Mouse (Mus musculus) embryonic facial prominence, embryonic 12.5 days (tissue): ENCODE data around the gene Lhpp. TPM values are rescaled to one million over a fixed set of nuclear protein-coding genes. Genes with fewer than 3 reads are reported as not detected.

ENCODE experiments used
- ATAC-seq: fragments of 200-750 bp; cut with Nextera tagmentation; 2 replicates; pipeline ENCODE4 v1.8.0; 2017; ENCODE audit not compliant: insufficient number of reproducible peaks, insufficient read depth, low FRiP score, low TSS enrichment
- H3K27ac ChIP-seq: fragments of 300-500 bp; sonication (generic); 2 replicates; pipeline ENCODE4 v1.5.1; 2016; ENCODE audit warnings: mild to moderate bottlenecking
- H3K27me3 ChIP-seq: fragments of 300-500 bp; sonication (generic); 2 replicates; pipeline ENCODE4 v1.6.1; 2016; ENCODE audit warnings: mild to moderate bottlenecking, moderate library complexity
- H3K36me3 ChIP-seq: fragments of 300-500 bp; sonication (generic); 2 replicates; pipeline ENCODE4 v1.6.1; 2016; ENCODE audit warnings: mild to moderate bottlenecking
- H3K4me1 ChIP-seq: fragments of 300-500 bp; sonication (generic); 2 replicates; pipeline ENCODE4 v1.6.1; 2016
- H3K4me2 ChIP-seq: fragments of 300-500 bp; sonication (generic); replicated peaks from 2 replicates; pipeline ENCODE4 v1.6.1; 2016; ENCODE audit warnings: mild to moderate bottlenecking, moderate library complexity
- H3K4me3 ChIP-seq: fragments of 300-500 bp; sonication (generic); 2 replicates; pipeline ENCODE4 v1.5.1; 2016; ENCODE audit warnings: mild to moderate bottlenecking
- H3K9ac ChIP-seq: fragments of 300-500 bp; sonication (generic); 2 replicates; pipeline ENCODE4 v1.6.1; 2016; ENCODE audit warnings: mild to moderate bottlenecking, moderate library complexity
- H3K9me3 ChIP-seq: fragments of 300-500 bp; sonication (generic); 2 replicates; pipeline ENCODE4 v1.6.1; 2016; ENCODE audit warnings: mild to moderate bottlenecking, moderate library complexity
- WGBS: fragments of 180-500 bp; shearing (Covaris S2); methylation state at CpG from one replicate; pipeline ENCODE4 v1.1.7; 2016; 5-methylcytosine and 5-hydroxymethylcytosine counted together
- polyA plus RNA-seq: library from polyadenylated mRNA; unstranded; fragments of >200 nt; fragmentation: Nextera tagmentation; extraction: Ambion mirVana; gene quantifications from 2 replicates; pipeline ENCODE4 v1.2.1, GENCODE M21; 2016

Gene Lhpp
- polyA plus RNA-seq, 1 experiment from 2014 or later: 17.8 TPM

GRCm38 (mm10) chr7:132581441-132581840, 29.0 kb upstream of the Lhpp start:
- Histone ChIP-seq H3K27me3 (no peaks in the 10 kb centered on the region), H3K4me3 (no peak overlapping the region), H3K36me3 (no peaks in the 10 kb centered on the region), H3K9me3 (no peaks in the 10 kb centered on the region), H3K4me1 (peaks cover 4% of the 10 kb centered on the region; the same call in 1 of the 2 replicates), H3K4me2 (no peak overlapping the region), H3K27ac (no peak overlapping the region), H3K9ac (no peak overlapping the region)
- WGBS: 86% methylated on average over 2 of the region's 2 CpGs
- no peak for ATAC-seq

- no peak overlapping the region for H3K4me2 ChIP-seq
- no peak overlapping the region for H3K4me3 ChIP-seq
- H3K36me3 ChIP-seq: no peaks in the 10 kb centered on the region
- no peak for ATAC-seq
- no peak overlapping the region for H3K27ac ChIP-seq
- no peaks in the 10 kb centered on the region for H3K9me3 ChIP-seq
- H3K27me3 ChIP-seq: no peaks in the 10 kb centered on the region
- no peaks in the 10 kb centered on the region for H3K4me1 ChIP-seq
- no peak overlapping the region for H3K9ac ChIP-seq
- 61% methylated on average over 3 of the region's 3 CpGs for WGBS
Observed at GRCm38 (mm10) chr7:132585695-132586491, 24.5 kb upstream of the Lhpp start.

DNA sequence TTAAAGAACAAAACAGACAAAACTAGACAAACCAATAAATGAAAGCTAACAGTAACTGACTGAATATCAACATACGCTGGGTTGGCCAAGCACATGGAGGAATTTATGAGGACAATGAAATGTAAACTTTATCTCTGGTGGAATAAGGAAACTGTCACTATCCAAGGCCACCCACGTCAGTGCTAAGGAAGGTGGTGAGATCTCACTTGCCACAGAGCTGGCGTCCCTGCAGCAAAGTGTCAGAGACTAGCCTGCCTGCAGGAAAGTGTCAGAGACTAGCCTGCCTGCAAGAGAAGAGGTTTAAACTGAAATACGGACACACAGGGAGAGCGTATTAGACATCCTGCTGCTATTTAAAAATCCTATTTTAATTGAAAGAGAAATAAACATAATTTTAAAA, 23.3 kb upstream of the Lhpp start:
- Histone ChIP-seq H3K4me2 (no peak overlapping the region), H3K4me1 (no peaks in the 10 kb centered on the region), H3K27me3 (no peaks in the 10 kb centered on the region), H3K4me3 (no peak overlapping the region), H3K36me3 (no peaks in the 10 kb centered on the region), H3K27ac (no peak overlapping the region), H3K9me3 (no peaks in the 10 kb centered on the region), H3K9ac (no peak overlapping the region)
- no peak for ATAC-seq
- WGBS: 76% methylated on average over 5 of the region's 5 CpGs

DNA sequence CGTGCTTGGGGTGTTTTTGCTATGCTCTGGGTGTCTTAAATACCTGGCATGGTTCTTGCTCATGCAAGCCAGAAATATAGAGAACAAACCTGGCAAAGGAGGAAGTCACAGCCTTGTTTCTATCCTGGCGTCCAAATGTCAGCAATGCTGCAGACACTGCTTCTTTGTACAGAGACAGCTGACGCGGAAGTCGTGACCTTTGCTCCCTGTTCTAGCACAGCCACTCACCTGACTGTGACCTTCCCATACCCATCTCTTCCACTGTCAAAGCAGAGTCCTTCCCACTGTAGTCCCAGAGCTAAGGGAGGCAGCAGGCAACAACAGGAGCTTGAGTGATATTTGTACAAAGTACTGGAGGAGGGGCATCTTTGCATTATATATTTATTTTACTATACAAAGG, 20.8 kb upstream of the Lhpp start:
- no peak overlapping the region for H3K27ac ChIP-seq
- ATAC-seq: no peak
- 0 out of 2 replicates have a peak, but pooled peaks cover 7% of the 10 kb centered on the region for H3K27me3 ChIP-seq
- WGBS: 49% methylated on average over 5 of the region's 5 CpGs
- no peak overlapping the region for H3K4me3 ChIP-seq
- no peaks in the 10 kb centered on the region for H3K36me3 ChIP-seq
- no peaks in the 10 kb centered on the region for H3K4me1 ChIP-seq
- no peak overlapping the region for H3K9ac ChIP-seq
- no peak overlapping the region for H3K4me2 ChIP-seq
- H3K9me3 ChIP-seq: no peaks in the 10 kb centered on the region

DNA sequence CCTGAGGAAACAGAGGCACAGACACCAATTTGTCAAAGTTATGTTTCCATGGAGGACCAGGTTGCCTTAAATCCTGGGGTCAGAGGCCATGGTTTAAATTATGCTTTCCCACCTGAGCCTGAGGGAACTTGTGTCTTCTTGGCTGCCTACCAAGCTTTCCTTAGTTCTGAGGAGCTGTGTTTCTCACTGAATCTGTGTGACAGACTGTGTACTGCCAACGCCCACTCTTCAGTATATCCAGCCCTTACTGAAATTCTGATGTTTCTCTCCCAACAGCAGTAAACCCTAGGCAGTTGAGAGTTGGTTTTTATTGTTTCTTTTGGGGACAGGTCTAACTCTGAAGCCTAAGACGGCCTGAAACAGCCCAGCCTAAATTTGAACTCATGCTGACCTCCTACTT, 16.7 kb upstream of the Lhpp start:
- Histone ChIP-seq H3K9me3 (no peaks in the 10 kb centered on the region), H3K9ac (no peak overlapping the region), H3K36me3 (no peaks in the 10 kb centered on the region), H3K27ac (no peak overlapping the region), H3K27me3 (peaks cover 47% of the 10 kb centered on the region), H3K4me3 (no peak overlapping the region), H3K4me2 (no peak overlapping the region), H3K4me1 (peaks cover 16% of the 10 kb centered on the region)
- no peak for ATAC-seq
- WGBS: 63% methylated on average over 2 of the region's 2 CpGs

- Histone ChIP-seq H3K4me1 (peaks cover 22% of the 10 kb centered on the region), H3K9me3 (no peaks in the 10 kb centered on the region), H3K9ac (no peak overlapping the region), H3K4me2 (no peak overlapping the region), H3K4me3 (no peak overlapping the region), H3K36me3 (no peaks in the 10 kb centered on the region), H3K27me3 (peaks cover 52% of the 10 kb centered on the region), H3K27ac (no peak overlapping the region)
- ATAC-seq: no peak
- whole genome bisulfite sequencing: 81% methylated on average over 2 of the region's 2 CpGs
Observed at GRCm38 (mm10) chr7:132594325-132594724, 16.1 kb upstream of the Lhpp start.

DNA sequence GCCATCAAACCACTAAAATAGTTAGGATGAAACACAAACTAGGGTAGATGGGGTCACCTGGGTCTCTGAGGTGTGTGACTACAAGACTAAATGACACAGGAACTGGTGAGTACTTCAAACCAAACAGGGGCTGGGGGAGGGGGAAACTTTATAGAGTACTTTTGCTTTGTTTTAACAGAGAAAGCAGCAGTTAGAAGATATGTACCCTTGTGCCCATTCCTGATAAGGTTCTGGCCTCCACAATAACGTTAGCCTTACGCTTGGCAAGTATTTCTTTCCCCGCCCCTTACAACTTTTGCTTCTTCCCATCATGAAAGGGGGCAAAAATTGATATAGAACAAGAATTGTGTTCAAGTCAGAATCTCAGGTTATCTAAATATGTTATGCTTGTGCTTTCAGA, 14.7 kb upstream of the Lhpp start:
- H3K4me3 ChIP-seq: no peak overlapping the region
- 79% methylated on average over 3 of the region's 3 CpGs for WGBS
- H3K27ac ChIP-seq: no peak overlapping the region
- no peak for ATAC-seq
- no peak overlapping the region for H3K4me2 ChIP-seq
- H3K4me1 ChIP-seq: peaks cover 30% of the 10 kb centered on the region
- H3K9ac ChIP-seq: no peak overlapping the region
- H3K27me3 ChIP-seq: peaks cover 67% of the 10 kb centered on the region
- H3K9me3 ChIP-seq: no peaks in the 10 kb centered on the region
- H3K36me3 ChIP-seq: no peaks in the 10 kb centered on the region

DNA sequence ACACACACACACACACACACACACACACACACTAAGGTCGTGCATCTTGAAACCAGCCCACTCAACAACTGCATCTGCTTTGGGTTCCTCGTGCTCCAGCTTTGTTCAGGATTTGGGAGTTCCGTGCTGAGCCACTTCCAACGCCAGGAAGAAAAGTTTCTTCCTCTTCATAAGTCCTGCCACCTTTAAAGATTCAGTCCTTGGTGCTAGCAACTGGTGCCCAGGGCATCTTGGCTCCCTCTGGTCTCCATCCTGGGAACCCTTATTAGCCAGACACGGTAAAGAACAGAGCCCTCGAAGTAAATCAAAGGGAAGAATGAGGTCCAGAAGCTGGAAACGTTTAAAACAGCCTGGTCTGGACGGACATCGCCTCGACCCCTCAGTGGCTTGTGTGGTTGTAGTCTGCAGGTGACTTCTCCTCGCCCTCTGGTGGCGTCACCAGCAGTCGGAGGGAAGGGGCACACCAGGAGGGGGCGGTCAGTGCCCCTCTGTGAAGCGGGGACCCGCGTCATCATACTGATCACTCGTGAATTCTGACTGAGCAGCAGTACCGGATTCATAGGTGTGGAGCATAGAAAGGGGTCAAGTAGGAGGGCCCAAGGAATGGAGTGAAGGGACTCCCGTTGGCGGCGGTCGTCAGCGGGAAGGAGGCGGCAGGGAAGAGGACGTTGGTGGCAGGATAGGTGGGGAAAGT, 13.7 kb upstream of the Lhpp start:
- no peaks in the 10 kb centered on the region for H3K9me3 ChIP-seq
- H3K36me3 ChIP-seq: no peaks in the 10 kb centered on the region
- peak overlapping the region; percentile 44 for H3K4me3 ChIP-seq
- H3K4me2 ChIP-seq: peak overlapping the region; percentile 87
- ATAC-seq: no peak
- no peak overlapping the region for H3K27ac ChIP-seq
- peaks cover 30% of the 10 kb centered on the region for H3K4me1 ChIP-seq
- H3K27me3 ChIP-seq: peaks cover 76% of the 10 kb centered on the region
- 7% methylated on average over 26 of the region's 26 CpGs for WGBS
- H3K9ac ChIP-seq: no peak overlapping the region; the same call in 1 of the 2 replicates

DNA sequence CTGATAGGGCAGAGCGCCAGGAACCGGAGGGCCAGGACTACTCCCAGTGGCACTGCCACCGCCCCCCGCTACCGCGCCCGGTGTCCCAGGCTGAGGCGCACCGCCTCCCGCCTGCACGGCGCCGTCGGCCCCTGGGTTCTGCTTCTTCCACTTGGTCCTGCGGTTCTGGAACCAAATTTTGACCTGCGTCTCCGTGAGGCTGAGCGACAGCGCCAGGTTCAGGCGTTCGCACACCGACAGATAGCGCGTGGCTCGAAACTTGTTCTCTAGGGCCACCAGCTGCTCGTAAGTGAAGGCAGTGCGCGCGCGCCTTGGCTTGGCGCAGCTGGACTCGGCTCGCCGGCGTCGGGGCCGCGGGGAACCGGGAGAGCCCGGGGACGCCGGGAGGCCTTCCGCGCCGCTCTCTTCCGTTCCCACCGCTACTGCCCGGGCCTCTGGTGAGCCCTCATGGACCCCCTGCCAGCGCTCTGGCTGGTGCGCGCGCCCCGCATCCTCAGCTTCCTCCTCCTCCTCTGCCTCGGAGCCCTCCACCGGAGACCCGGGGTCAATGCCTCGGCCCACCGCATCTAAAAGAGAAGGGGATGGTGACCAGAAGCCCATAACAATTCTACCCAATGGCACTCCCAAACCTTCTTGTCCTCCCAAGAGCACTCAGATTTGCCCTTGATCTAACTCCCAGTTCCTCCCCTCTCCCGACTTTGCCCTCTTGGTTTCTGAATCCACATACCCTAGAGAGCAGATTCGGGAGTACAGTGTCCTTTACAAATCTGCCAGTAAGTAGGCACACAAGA, 13.0 kb upstream of the Lhpp start:
- H3K9me3 ChIP-seq: no peaks in the 10 kb centered on the region
- H3K4me2 ChIP-seq: peak overlapping the region; percentile 87
- WGBS: under 1% methylated on average over 51 of the region's 60 CpGs
- peak overlapping the region; percentile 44 for H3K4me3 ChIP-seq
- ATAC-seq: no peak
- H3K27ac ChIP-seq: no peak overlapping the region
- no peaks in the 10 kb centered on the region for H3K36me3 ChIP-seq
- H3K9ac ChIP-seq: peak overlapping the region; percentile 32
- peaks cover 84% of the 10 kb centered on the region for H3K27me3 ChIP-seq
- peaks cover 30% of the 10 kb centered on the region for H3K4me1 ChIP-seq

DNA sequence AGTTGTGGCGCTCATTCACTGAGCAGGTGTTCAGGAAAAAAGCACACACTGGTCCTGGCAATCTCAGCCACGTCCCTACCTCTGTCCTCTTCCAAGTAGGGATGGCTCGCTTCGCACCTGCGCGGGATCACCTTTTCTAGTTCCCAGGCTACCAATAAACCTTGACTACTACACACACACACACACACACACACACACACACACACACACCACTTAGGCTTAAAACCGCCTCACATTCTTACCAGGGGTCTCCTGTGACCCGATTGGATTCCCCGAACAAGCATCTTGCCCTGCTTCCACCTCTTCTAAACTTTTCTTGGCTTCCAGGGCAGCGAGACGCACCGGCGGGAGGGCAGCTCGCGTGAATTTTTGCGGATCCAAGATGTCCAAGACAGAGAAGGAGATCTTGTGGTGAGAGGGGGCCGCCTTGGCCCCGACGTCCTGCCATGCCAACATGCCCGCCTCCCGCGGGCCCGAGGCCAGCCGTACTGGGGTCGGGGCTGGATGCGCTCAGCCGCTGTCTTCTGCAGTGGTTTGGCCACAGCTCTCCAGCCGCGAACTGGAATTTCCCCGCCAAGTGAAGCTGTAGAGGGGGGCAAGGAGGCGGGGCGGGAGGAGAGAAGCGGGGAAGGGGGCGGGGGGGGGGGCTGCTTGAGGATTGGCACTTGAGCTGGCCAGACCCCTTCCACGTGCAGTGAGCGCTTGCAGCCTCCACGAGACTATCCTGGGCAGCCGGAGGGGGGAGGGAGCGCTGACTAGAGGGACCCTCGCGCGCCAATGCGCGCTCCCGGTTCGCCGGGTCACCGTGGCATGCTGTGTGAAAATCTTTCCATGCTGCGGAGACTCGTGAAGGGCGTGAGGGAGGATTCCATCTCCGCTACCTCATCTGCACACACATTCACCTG, 11.1 kb upstream of the Lhpp start, which contains the start of gene Nkx1-2:
Gene Nkx1-2 (minus strand): TSS at position 567 of the 905 bp plus-strand sequence.
- H3K9ac ChIP-seq: 0 out of 2 replicates have a peak within 1 kb of the TSS, but pooled peaks have one; percentile 24
- H3K4me2 ChIP-seq: peak within 1 kb of the TSS; percentile 82
- H3K9me3 ChIP-seq: no peaks in the 10 kb centered on the region
- no peak within 1 kb of the TSS for H3K27ac ChIP-seq
- ATAC-seq: no peak
- H3K27me3 ChIP-seq: peaks cover 94% of the 10 kb centered on the region
- no peaks in the 10 kb centered on the region for H3K36me3 ChIP-seq
- under 1% methylated on average over 48 of the region's 52 CpGs for WGBS
- H3K4me3 ChIP-seq: peak within 1 kb of the TSS; percentile 40
- peaks cover 30% of the 10 kb centered on the region for H3K4me1 ChIP-seq

GRCm38 (mm10) chr7:132600026-132600425, 10.4 kb upstream of the Lhpp start:
- Histone ChIP-seq H3K9ac (no peak overlapping the region), H3K9me3 (no peaks in the 10 kb centered on the region), H3K27me3 (peaks cover 97% of the 10 kb centered on the region), H3K4me2 (peak overlapping the region; percentile 82), H3K4me3 (peak overlapping the region; percentile 40), H3K36me3 (no peaks in the 10 kb centered on the region), H3K27ac (no peak overlapping the region), H3K4me1 (peaks cover 30% of the 10 kb centered on the region)
- no peak for ATAC-seq
- 1% methylated on average over 9 of the region's 9 CpGs for WGBS
